Comparison of ENCODE assay signal across 8 mouse cellular contexts in genomic region chr3:89418861-89419250, GRCm38 (mm10). TPM values are rescaled to one million over a fixed set of nuclear protein-coding genes. Genes with fewer than 3 reads are reported as not detected.
A peak's percentile ranks its signal among the peaks of the same experiment; 100 is the strongest.
DNase-seq lines count a peak whose midpoint lies in the region; ATAC-seq and TF ChIP-seq lines count a peak whose summit lies in the region.

No protein-coding gene starts in this region.

- peak overlapping the region; percentile 88 for H3K27ac ChIP-seq in forebrain, embryonic 13.5 days
- H3K27ac ChIP-seq in limb, embryonic 11.5 days (replicated peaks; ENCODE audit: low read depth, low read length): peak overlapping the region; percentile 92
- peak overlapping the region; percentile 87 for H3K27ac ChIP-seq in midbrain, embryonic 12.5 days (replicated peaks)

- H3K4me1 ChIP-seq in forebrain, embryonic 13.5 days: peaks cover 49% of the 10 kb centered on the region
- H3K4me1 ChIP-seq in limb, embryonic 11.5 days (ENCODE audit: control insufficient read depth, insufficient read depth, low read length): peaks cover 33% of the 10 kb centered on the region
- peaks cover 42% of the 10 kb centered on the region for H3K4me1 ChIP-seq in midbrain, embryonic 12.5 days

- ATAC-seq in forebrain, embryonic 13.5 days: peak; percentile 9
- peak; percentile 11; the same call in 1 of the 2 replicates for ATAC-seq in limb, embryonic 11.5 days (ENCODE audit: insufficient number of reproducible peaks, low FRiP score, low TSS enrichment, low read depth)
- ATAC-seq in midbrain, embryonic 12.5 days (ENCODE audit: low FRiP score, low read depth): peak; percentile 27; the same call in 1 of the 2 replicates

- DNase-seq in adrenal gland, adult 18-20 months (ENCODE audit: low spot score in 2 of 2): peak; percentile 60 to 71
- DNase-seq in heart, postnatal 36 days: peak; percentile 79 to 80
- peak; percentile 85 for DNase-seq in limb, embryonic 11.5 days (ENCODE audit: low spot score)
- peak; percentile 78 for DNase-seq in testis, postnatal 14 days (ENCODE audit: low spot score)
- no peak for DNase-seq in frontal cortex, postnatal 14 days (ENCODE audit: low spot score in 2 of 2)

- H3K36me3 ChIP-seq in C2C12 (ENCODE audit: control insufficient read depth, insufficient read depth): peaks cover 50% of the 10 kb centered on the region
- H3K36me3 ChIP-seq in forebrain, embryonic 13.5 days (ENCODE audit: poor library complexity, severe bottlenecking): peaks cover 25% of the 10 kb centered on the region
- H3K36me3 ChIP-seq in limb, embryonic 11.5 days (ENCODE audit: control insufficient read depth, insufficient read depth, low read length): peaks cover 20% of the 10 kb centered on the region
- H3K36me3 ChIP-seq in midbrain, embryonic 12.5 days: peaks cover 27% of the 10 kb centered on the region

- no peak for TF ChIP-seq CTCF in C2C12 (IDR thresholded peaks at IDR 0.05; ENCODE audit: control insufficient read depth, insufficient read depth, insufficient read length)

- H3K79me2 ChIP-seq in C2C12 (ENCODE audit: control insufficient read depth, insufficient read depth): peaks cover 82% of the 10 kb centered on the region

- peak overlapping the region; percentile 73 for H3K4me3 ChIP-seq in C2C12 (ENCODE audit: insufficient read depth, poor library complexity, severe bottlenecking)
- peak overlapping the region; percentile 62 for H3K4me3 ChIP-seq in forebrain, embryonic 13.5 days
- H3K4me3 ChIP-seq in limb, embryonic 11.5 days (ENCODE audit: low read depth, low read length): peak overlapping the region; percentile 70
- H3K4me3 ChIP-seq in midbrain, embryonic 12.5 days: peak overlapping the region; percentile 65

- H3K4me2 ChIP-seq in forebrain, embryonic 13.5 days: peak overlapping the region; percentile 91
- H3K4me2 ChIP-seq in limb, embryonic 11.5 days (ENCODE audit: low read depth, severe bottlenecking): peak overlapping the region; percentile 90
- peak overlapping the region; percentile 94 for H3K4me2 ChIP-seq in midbrain, embryonic 12.5 days (replicated peaks)

- peak overlapping the region; percentile 73 for H3K9ac ChIP-seq in forebrain, embryonic 13.5 days
- peak overlapping the region; percentile 61 for H3K9ac ChIP-seq in limb, embryonic 11.5 days (ENCODE audit: low read length)
- peak overlapping the region; percentile 71 for H3K9ac ChIP-seq in midbrain, embryonic 12.5 days (replicated peaks)

- intact Hi-C loops in heart, postnatal 36 days (cut with DNase I): no loop called here

- H3ac ChIP-seq in C2C12 (ENCODE audit: control insufficient read depth, insufficient read length, low read depth): peak overlapping the region; percentile 75

- H3K9me3 ChIP-seq in forebrain, embryonic 13.5 days (replicated peaks): no peaks in the 10 kb centered on the region
- no peaks in the 10 kb centered on the region for H3K9me3 ChIP-seq in limb, embryonic 11.5 days (ENCODE audit: control insufficient read depth, low read length)
- H3K9me3 ChIP-seq in midbrain, embryonic 12.5 days: no peaks in the 10 kb centered on the region

- no peaks in the 10 kb centered on the region for H3K27me3 ChIP-seq in C2C12 (ENCODE audit: control insufficient read depth, insufficient read depth, insufficient read length)
- H3K27me3 ChIP-seq in forebrain, embryonic 13.5 days: no peaks in the 10 kb centered on the region
- no peaks in the 10 kb centered on the region for H3K27me3 ChIP-seq in limb, embryonic 11.5 days (ENCODE audit: control insufficient read depth, insufficient read depth, low read length)
- no peaks in the 10 kb centered on the region for H3K27me3 ChIP-seq in midbrain, embryonic 12.5 days

- H3K79me3 ChIP-seq in C2C12 (ENCODE audit: low read depth): peaks cover 57% of the 10 kb centered on the region

- under 1% methylated on average over 16 of the region's 16 CpGs for WGBS in forebrain, embryonic 13.5 days
- under 1% methylated on average over 16 of the region's 16 CpGs for WGBS in limb, embryonic 11.5 days
- 0% methylated on average over 16 of the region's 16 CpGs for WGBS in midbrain, embryonic 12.5 days

TF ChIP-seq in C2C12, 6 proteins besides CTCF, POLR2A, EP300 and RAD21:
- TF ChIP-seq CEBPB (IDR thresholded peaks at IDR 0.05; ENCODE audit: low read depth) (no peak), MAX (IDR thresholded peaks at IDR 0.05) (no peak), FOSL1 (IDR thresholded peaks at IDR 0.05; ENCODE audit: insufficient read depth, low read length, poor library complexity, severe bottlenecking) (no peak), MYOD1 (IDR thresholded peaks at IDR 0.05; ENCODE audit: control insufficient read depth, insufficient read length, low read depth) (no peak), USF1 (IDR thresholded peaks at IDR 0.05; ENCODE audit: low read depth) (no peak), MYOG (IDR thresholded peaks at IDR 0.05; ENCODE audit: control insufficient read depth, extremely low read depth, insufficient read length) (no peak)

RNA-seq across cellular contexts. Expression of gene Shc1, which starts 0.6 kb away (rescaled TPM):
- 86.3 TPM for polyA plus RNA-seq in C2C12 (2012; fragmentation: generic; extraction: Trizol)
- 10 to 100 TPM; 75.5 to 87.1 TPM for total RNA-seq in adrenal gland, adult 18-20 months (2021)
- polyA plus RNA-seq in forebrain, embryonic 13.5 days (2015; fragmentation: Nextera tagmentation; extraction: Ambion mirVana): 15.9 and 16.7 TPM in 2 replicates
- 10 to 100 TPM; 34.1 to 36.6 TPM for total RNA-seq in heart, postnatal 36 days (2021)
- polyA plus RNA-seq in limb, embryonic 11.5 days (2014; fragmentation: Nextera tagmentation; extraction: Ambion mirVana): 55.7 and 64.5 TPM in 2 replicates
- polyA plus RNA-seq in midbrain, embryonic 12.5 days (2016; fragmentation: Nextera tagmentation; extraction: Ambion mirVana): 33.0 and 43.5 TPM in 2 replicates

RNA-seq across cellular contexts. Expression of gene Cks1b, which starts 0.7 kb away (rescaled TPM):
- 446 TPM for polyA plus RNA-seq in C2C12 (2012; fragmentation: generic; extraction: Trizol)
- 10 to 100 TPM; 14.3 to 19.6 TPM for total RNA-seq in adrenal gland, adult 18-20 months (2021)
- polyA plus RNA-seq in forebrain, embryonic 13.5 days (2015; fragmentation: Nextera tagmentation; extraction: Ambion mirVana): 352 TPM in 2 replicates
- total RNA-seq in heart, postnatal 36 days (2021): 1 to 10 TPM; 5.1 to 5.4 TPM
- polyA plus RNA-seq in limb, embryonic 11.5 days (2014; fragmentation: Nextera tagmentation; extraction: Ambion mirVana): 774 and 797 TPM in 2 replicates
- polyA plus RNA-seq in midbrain, embryonic 12.5 days (2016; fragmentation: Nextera tagmentation; extraction: Ambion mirVana): 291 and 306 TPM in 2 replicates

RNA-seq across cellular contexts. Expression of gene Flad1, which starts 7.2 kb away (rescaled TPM):
- polyA plus RNA-seq in C2C12 (2012; fragmentation: generic; extraction: Trizol): 11.0 TPM
- 10 to 100 TPM; 28.6 to 37.6 TPM for total RNA-seq in adrenal gland, adult 18-20 months (2021)
- 36.3 and 39.4 TPM in 2 replicates for polyA plus RNA-seq in forebrain, embryonic 13.5 days (2015; fragmentation: Nextera tagmentation; extraction: Ambion mirVana)
- 10 to 100 TPM; 44.0 to 55.1 TPM for total RNA-seq in heart, postnatal 36 days (2021)
- polyA plus RNA-seq in limb, embryonic 11.5 days (2014; fragmentation: Nextera tagmentation; extraction: Ambion mirVana): 19.0 and 21.9 TPM in 2 replicates
- 34.4 and 34.7 TPM in 2 replicates for polyA plus RNA-seq in midbrain, embryonic 12.5 days (2016; fragmentation: Nextera tagmentation; extraction: Ambion mirVana)

RNA-seq across cellular contexts. Expression of gene Pygo2, which starts 11.2 kb away (rescaled TPM):
- 53.1 TPM for polyA plus RNA-seq in C2C12 (2012; fragmentation: generic; extraction: Trizol)
- 10 to 100 TPM; 40.7 to 40.9 TPM for total RNA-seq in adrenal gland, adult 18-20 months (2021)
- 30.4 and 32.4 TPM in 2 replicates for polyA plus RNA-seq in forebrain, embryonic 13.5 days (2015; fragmentation: Nextera tagmentation; extraction: Ambion mirVana)
- total RNA-seq in heart, postnatal 36 days (2021): 10 to 100 TPM; 13.8 to 16.6 TPM
- polyA plus RNA-seq in limb, embryonic 11.5 days (2014; fragmentation: Nextera tagmentation; extraction: Ambion mirVana): 64.3 and 65.5 TPM in 2 replicates
- polyA plus RNA-seq in midbrain, embryonic 12.5 days (2016; fragmentation: Nextera tagmentation; extraction: Ambion mirVana): 52.5 and 58.3 TPM in 2 replicates

RNA-seq across cellular contexts. Expression of gene Lenep, which starts 16.3 kb away (rescaled TPM):
- not detected for polyA plus RNA-seq in C2C12 (2012; fragmentation: generic; extraction: Trizol)
- under 1 TPM in 1 of 2 experiments, not detected in 1; 0.30 TPM for total RNA-seq in adrenal gland, adult 18-20 months (2021)
- 0.52 and 0.55 TPM in 2 replicates for polyA plus RNA-seq in forebrain, embryonic 13.5 days (2015; fragmentation: Nextera tagmentation; extraction: Ambion mirVana)
- total RNA-seq in heart, postnatal 36 days (2021): under 1 TPM; 0.24 to 0.72 TPM
- polyA plus RNA-seq in limb, embryonic 11.5 days (2014; fragmentation: Nextera tagmentation; extraction: Ambion mirVana): 0.61 TPM in 1 of 2 replicates, not detected in the other
- polyA plus RNA-seq in midbrain, embryonic 12.5 days (2016; fragmentation: Nextera tagmentation; extraction: Ambion mirVana): 1.1 and 1.5 TPM in 2 replicates

Comparison
In these comparisons a context has a peak if more than half of its experiments do, and no peak if none do; other contexts are left out.
1. DNase-seq: peak in adrenal gland, adult 18-20 months (2 of 2), heart, postnatal 36 days (2 of 2), limb, embryonic 11.5 days (single experiment) and testis, postnatal 14 days (single experiment); none in frontal cortex, postnatal 14 days (0 of 2).
2. Peak in every context shown above with its lines, with median percentiles within 50 percentile points of each other: H3K4me3 ChIP-seq, ATAC-seq, H3K27ac ChIP-seq, H3K4me2 ChIP-seq and H3K9ac ChIP-seq.